Mouse (Mus musculus) neural tube, embryonic 11.5 days (tissue): Measurements from ENCODE around the gene Rtkn2. TPM values are rescaled to one million over a fixed set of nuclear protein-coding genes. Genes with fewer than 3 reads are reported as not detected.

Experiments
- ATAC-seq: fragments of 200-750 bp; cut with Nextera tagmentation; 2 replicates; pipeline ENCODE4 v1.8.0; 2017; ENCODE audit warnings: moderate number of reproducible peaks, mild to moderate bottlenecking, moderate TSS enrichment, moderate library complexity; ENCODE audit not compliant: insufficient read depth, low FRiP score, low TSS enrichment
- DNase-seq: peaks from one replicate; pipeline ENCODE4 v3.0.0-alpha.2; 2015; ENCODE audit warnings: low spot score
- H3K27ac ChIP-seq: fragments of 300-500 bp; sonication (generic); 2 replicates; pipeline ENCODE4 v1.5.1; 2014; ENCODE audit warnings: low read depth, mild to moderate bottlenecking, low read length
- H3K27me3 ChIP-seq: fragments of 300-500 bp; sonication (generic); 2 replicates; pipeline ENCODE4 v1.6.1; 2014; ENCODE audit warnings: mild to moderate bottlenecking, low read length, mixed read lengths; ENCODE audit not compliant: control insufficient read depth, insufficient read depth
- H3K36me3 ChIP-seq: fragments of 300-500 bp; sonication (generic); 2 replicates; pipeline ENCODE4 v1.6.1; 2014; ENCODE audit warnings: mild to moderate bottlenecking, low read length, moderate library complexity, mixed read lengths; ENCODE audit not compliant: control insufficient read depth, insufficient read depth
- H3K4me1 ChIP-seq: fragments of 300-500 bp; sonication (generic); 2 replicates; pipeline ENCODE4 v1.6.1; 2014; ENCODE audit warnings: low read length, mixed read lengths; ENCODE audit not compliant: control insufficient read depth, insufficient read depth
- H3K4me2 ChIP-seq: fragments of 300-500 bp; sonication (generic); 2 replicates; pipeline ENCODE4 v1.6.1; 2014; ENCODE audit warnings: low read depth, mild to moderate bottlenecking, moderate library complexity
- H3K4me3 ChIP-seq: fragments of 300-500 bp; sonication (generic); 2 replicates; pipeline ENCODE4 v1.5.1; 2014; ENCODE audit warnings: low read depth, low read length
- H3K9ac ChIP-seq: fragments of 300-500 bp; sonication (generic); 2 replicates; pipeline ENCODE4 v1.6.1; 2014; ENCODE audit warnings: mild to moderate bottlenecking, low read length
- H3K9me3 ChIP-seq: fragments of 300-500 bp; sonication (generic); 2 replicates; pipeline ENCODE4 v1.6.1; 2016; ENCODE audit warnings: low read length; ENCODE audit not compliant: control insufficient read depth
- WGBS: fragments of 180-500 bp; shearing (Covaris S2); extraction: QIAGEN DNeasy Blood & Tissue Kit; methylation state at CpG from one replicate; pipeline ENCODE4 v1.1.7; 2014; 5-methylcytosine and 5-hydroxymethylcytosine counted together
- polyA plus RNA-seq: library from polyadenylated mRNA; unstranded; fragments of >200 nt; fragmentation: Nextera tagmentation; extraction: Ambion mirVana; gene quantifications from 2 replicates; pipeline ENCODE4 v1.2.1, GENCODE M21; 2014

The Rtkn2 gene
- polyA plus RNA-seq, 1 experiment from 2014 or later: 15.1 TPM

DNA sequence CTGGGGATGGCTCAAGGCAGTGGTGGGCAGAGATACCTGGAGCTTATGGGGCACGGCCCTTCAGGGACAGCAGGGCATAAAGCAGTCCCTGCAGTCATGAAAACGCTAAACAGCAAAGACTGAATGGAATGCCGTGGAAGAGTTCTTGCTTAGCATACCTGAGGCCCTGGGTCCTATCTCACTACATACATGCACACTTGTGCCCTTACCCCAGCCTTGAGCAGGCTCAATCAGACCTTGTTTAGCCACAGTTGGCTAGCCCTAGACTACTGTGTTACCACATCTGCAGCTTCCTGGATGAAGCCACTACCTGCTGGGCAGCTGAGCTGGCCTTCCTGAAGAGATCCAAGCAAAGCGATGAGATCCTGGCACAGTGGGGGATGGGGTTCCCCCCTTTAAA, 93.3 kb downstream of the Rtkn2 start:
- 92% methylated on average over 4 of the region's 4 CpGs for WGBS
- no peak overlapping the region for H3K4me2 ChIP-seq
- DNase-seq: no peak
- no peaks in the 10 kb centered on the region for H3K36me3 ChIP-seq
- H3K4me3 ChIP-seq: no peak overlapping the region
- H3K4me1 ChIP-seq: no peaks in the 10 kb centered on the region
- H3K9ac ChIP-seq: no peak overlapping the region
- no peak for ATAC-seq
- H3K27me3 ChIP-seq: no peaks in the 10 kb centered on the region
- no peak overlapping the region for H3K27ac ChIP-seq
- no peaks in the 10 kb centered on the region for H3K9me3 ChIP-seq

DNA sequence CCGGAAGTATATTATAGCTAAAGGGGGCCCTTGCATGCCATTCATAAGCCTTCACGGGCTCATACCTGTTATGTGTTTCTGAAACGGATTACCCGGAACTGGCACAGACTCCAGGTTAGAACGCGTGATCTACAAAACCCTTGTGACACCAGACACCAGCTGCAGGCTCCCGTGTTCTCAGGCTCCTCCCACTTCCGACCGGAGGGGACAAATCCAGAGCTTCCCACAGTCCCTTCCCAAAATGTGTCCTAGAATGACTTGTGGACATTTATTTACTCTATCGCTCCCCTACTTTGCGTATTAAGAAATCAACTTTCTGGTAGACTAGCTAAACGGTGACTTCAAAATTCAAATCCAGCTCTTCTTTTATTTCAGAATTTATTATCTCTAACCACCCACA, 94.9 kb downstream of the Rtkn2 start:
- Histone ChIP-seq H3K9me3 (no peaks in the 10 kb centered on the region), H3K27ac (no peak overlapping the region), H3K9ac (no peak overlapping the region), H3K27me3 (no peaks in the 10 kb centered on the region), H3K36me3 (no peaks in the 10 kb centered on the region), H3K4me3 (no peak overlapping the region), H3K4me2 (no peak overlapping the region), H3K4me1 (no peaks in the 10 kb centered on the region)
- WGBS: 87% methylated on average over 12 of the region's 12 CpGs
- DNase-seq (no peak), ATAC-seq (no peak)

DNA sequence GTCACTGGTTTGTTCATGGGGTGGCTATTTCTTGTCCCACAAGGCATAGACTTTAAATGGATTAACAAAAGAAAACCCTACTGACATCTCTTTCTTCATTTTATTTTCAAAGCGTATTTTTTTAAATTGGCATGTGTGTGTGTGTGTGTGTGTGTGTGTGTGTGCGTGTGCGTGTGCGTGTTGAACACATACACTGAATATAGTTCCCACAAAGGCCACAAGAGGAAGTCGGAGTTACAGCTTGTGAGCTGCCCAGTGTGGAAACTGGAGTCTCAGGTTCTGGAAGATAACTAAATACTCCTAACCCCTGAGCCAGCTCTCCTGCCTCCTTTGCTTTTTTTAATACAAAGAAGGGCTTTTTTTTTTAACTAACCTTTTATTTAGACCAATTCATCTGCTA, 95.8 kb downstream of the Rtkn2 start:
- 91% methylated on average over 5 of the region's 5 CpGs for WGBS
- no peak for DNase-seq
- no peak overlapping the region for H3K27ac ChIP-seq
- H3K4me2 ChIP-seq: no peak overlapping the region
- H3K36me3 ChIP-seq: no peaks in the 10 kb centered on the region
- H3K4me1 ChIP-seq: no peaks in the 10 kb centered on the region
- H3K9ac ChIP-seq: no peak overlapping the region
- ATAC-seq: no peak
- no peaks in the 10 kb centered on the region for H3K9me3 ChIP-seq
- no peaks in the 10 kb centered on the region for H3K27me3 ChIP-seq
- no peak overlapping the region for H3K4me3 ChIP-seq

DNA sequence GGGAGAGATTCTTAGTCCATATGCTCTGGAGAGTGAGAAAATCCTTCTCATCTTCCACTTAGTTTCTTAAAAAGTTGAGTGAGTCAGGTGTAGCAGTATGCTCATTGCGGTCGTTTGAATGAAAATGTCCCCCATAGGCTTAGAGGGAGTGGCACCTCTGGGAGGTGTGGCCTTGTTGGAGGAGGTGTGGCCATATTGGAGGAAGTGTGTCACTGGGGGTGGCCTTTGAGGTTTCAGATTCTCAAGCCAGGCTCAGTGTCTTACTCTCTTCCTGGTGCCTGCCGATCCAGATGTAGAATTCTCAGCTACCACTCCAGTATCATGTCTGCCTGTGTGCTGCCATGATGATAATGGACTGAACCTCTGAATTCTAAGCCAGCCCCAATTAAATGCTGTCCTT, 99.3 kb downstream of the Rtkn2 start:
- WGBS: 89% methylated on average over 3 of the region's 3 CpGs
- Histone ChIP-seq H3K4me3 (no peak overlapping the region), H3K36me3 (no peaks in the 10 kb centered on the region), H3K4me2 (no peak overlapping the region), H3K9ac (no peak overlapping the region), H3K27me3 (no peaks in the 10 kb centered on the region), H3K9me3 (no peaks in the 10 kb centered on the region), H3K4me1 (no peaks in the 10 kb centered on the region), H3K27ac (no peak overlapping the region)
- no peak for ATAC-seq
- DNase-seq: no peak

DNA sequence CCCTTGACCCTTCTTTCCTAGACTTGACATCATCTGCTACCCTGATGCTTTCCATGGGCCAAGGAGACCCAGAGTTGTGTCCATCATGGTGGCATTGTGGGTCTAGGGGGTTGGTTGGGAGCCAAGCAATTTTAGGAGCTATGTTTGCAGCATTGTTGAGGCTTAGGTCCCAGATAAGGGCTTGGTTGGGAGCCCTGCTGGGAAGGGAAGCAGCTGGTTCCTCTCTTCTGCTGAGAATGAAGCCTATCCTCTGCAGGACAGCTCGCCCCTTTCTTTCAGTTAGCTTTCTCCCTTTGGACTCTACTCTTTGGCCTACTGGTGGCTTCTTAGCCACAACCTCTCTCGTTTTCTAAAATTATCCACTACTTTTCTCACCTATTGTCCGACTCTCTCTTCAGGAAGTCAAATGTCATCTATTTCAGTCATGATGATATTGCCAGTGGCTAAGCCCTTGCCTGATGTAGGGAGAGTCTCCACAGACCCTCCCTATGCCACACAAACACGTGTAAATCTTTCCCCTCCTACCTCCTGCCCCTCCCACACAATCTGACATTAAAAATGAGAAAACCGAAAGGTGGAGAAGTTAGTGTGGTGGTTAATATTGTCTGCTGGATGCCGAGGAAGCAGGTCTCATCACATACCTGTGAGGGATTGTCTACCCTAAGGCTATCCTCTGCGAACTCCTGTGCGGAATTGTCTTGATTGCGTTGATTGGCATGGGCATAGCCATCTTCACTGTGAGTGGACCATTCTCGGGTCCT, 100.7 kb downstream of the Rtkn2 start:
- Histone ChIP-seq H3K27me3 (no peaks in the 10 kb centered on the region), H3K4me2 (no peak overlapping the region), H3K4me1 (no peaks in the 10 kb centered on the region), H3K27ac (no peak overlapping the region), H3K4me3 (no peak overlapping the region), H3K9me3 (no peaks in the 10 kb centered on the region), H3K9ac (no peak overlapping the region), H3K36me3 (no peaks in the 10 kb centered on the region)
- DNase-seq (no peak), ATAC-seq (no peak)
- 86% methylated on average over 10 of the region's 10 CpGs for WGBS

DNA sequence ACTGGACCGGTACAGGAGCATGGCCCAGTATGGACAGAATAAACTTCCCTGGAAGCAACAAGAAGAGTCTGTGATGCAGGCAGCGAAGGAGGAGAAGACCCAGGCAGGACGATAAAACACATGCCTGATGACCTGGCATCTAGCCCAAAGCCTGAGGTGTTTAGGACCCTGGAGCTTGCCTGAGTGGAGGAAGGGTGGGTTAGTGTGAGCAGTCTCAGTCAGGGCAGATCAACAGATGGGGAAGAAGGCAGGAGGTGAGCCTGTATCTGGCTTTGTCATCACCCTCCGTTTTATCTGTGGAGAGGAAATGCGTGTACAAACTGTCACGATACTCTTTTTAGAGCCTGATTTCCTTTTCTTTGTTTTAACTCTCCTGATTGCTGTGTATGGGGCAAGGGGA, 102.3 kb downstream of the Rtkn2 start:
- no peaks in the 10 kb centered on the region for H3K9me3 ChIP-seq
- no peak overlapping the region for H3K27ac ChIP-seq
- 68% methylated on average over 6 of the region's 6 CpGs for WGBS
- ATAC-seq (no peak), DNase-seq (no peak)
- no peak overlapping the region for H3K9ac ChIP-seq
- no peaks in the 10 kb centered on the region for H3K36me3 ChIP-seq
- no peak overlapping the region for H3K4me3 ChIP-seq
- no peaks in the 10 kb centered on the region for H3K27me3 ChIP-seq
- no peak overlapping the region for H3K4me2 ChIP-seq
- H3K4me1 ChIP-seq: no peaks in the 10 kb centered on the region

DNA sequence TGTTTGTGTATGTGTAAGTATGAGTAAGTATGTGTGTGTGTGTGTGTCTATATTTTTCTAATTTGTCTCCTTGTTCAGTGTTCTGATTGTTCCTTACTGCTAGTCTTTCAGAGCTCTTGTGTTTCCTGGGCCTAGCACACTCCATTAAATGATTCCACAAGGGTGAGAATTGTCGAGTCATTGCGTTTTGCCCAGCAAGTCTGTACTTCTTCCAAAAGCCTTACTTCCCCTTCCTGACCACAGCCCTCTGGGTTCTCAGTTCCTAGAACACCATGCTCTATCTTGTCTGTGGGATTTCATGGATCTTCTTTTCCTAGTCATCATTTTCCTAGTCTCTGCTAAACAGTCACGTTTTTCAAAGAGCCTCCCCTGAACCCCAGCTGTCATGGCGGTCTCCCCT, 106.2 kb downstream of the Rtkn2 start:
- DNase-seq (no peak), ATAC-seq (no peak)
- no peak overlapping the region for H3K9ac ChIP-seq
- no peaks in the 10 kb centered on the region for H3K4me1 ChIP-seq
- WGBS: 82% methylated on average over 4 of the region's 4 CpGs
- H3K4me2 ChIP-seq: no peak overlapping the region
- no peaks in the 10 kb centered on the region for H3K27me3 ChIP-seq
- no peaks in the 10 kb centered on the region for H3K36me3 ChIP-seq
- H3K4me3 ChIP-seq: no peak overlapping the region
- no peak overlapping the region for H3K27ac ChIP-seq
- H3K9me3 ChIP-seq: no peaks in the 10 kb centered on the region

DNA sequence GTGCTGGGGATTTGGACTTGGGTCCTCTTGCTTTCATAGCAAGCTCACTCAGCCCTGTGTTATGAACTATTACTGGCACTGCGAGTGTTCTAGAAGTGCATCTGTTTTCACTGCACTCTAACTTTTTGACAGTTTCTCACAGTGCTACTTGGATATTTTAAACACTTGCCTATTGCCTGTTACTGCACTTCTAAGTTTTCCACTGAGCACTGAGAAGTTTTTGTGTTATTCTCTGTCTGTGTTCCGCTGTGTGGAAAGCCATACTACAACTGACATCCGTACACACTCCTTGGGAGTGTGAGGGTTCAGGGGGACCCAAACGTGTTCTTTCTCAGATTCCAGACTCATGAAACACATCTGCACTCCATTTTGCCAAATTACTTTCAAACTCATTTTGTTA, 107.6 kb downstream of the Rtkn2 start:
- no peak for ATAC-seq
- Histone ChIP-seq H3K36me3 (no peaks in the 10 kb centered on the region), H3K4me2 (no peak overlapping the region), H3K9ac (no peak overlapping the region), H3K27ac (no peak overlapping the region), H3K27me3 (no peaks in the 10 kb centered on the region), H3K4me1 (no peaks in the 10 kb centered on the region), H3K4me3 (no peak overlapping the region), H3K9me3 (no peaks in the 10 kb centered on the region)
- no peak for DNase-seq
- WGBS: 86% methylated on average over 4 of the region's 4 CpGs

DNA sequence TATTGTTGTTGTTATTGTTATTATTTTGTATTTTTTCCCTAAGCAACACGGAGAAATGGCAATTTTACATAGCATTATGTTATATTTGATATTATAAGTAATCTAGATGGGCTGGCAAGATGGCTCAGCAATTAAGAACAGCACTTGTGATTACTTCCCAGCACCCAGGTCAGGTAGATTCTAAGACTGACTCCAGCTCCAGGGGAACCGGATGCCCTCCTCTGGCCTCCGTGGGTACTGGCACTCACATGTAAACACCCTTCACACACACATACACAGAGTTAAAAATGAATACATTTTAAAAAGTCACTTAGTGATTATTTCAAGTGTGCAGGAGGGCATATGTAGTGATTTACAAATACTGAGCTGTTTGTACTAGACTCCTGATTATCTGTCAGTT, 108.4 kb downstream of the Rtkn2 start:
- Histone ChIP-seq H3K9me3 (no peaks in the 10 kb centered on the region), H3K36me3 (no peaks in the 10 kb centered on the region), H3K9ac (no peak overlapping the region), H3K27ac (no peak overlapping the region), H3K27me3 (no peaks in the 10 kb centered on the region), H3K4me1 (no peaks in the 10 kb centered on the region), H3K4me3 (no peak overlapping the region), H3K4me2 (no peak overlapping the region)
- DNase-seq (no peak), ATAC-seq (no peak)
- WGBS: 82% methylated on average over 3 of the region's 3 CpGs
